Mouse (Mus musculus): ENCODE data around the gene Rrp12. TPM values are rescaled to one million over a fixed set of nuclear protein-coding genes. Genes with fewer than 3 reads are reported as not detected.

Gene Rrp12
- polyA plus RNA-seq, 1 experiment from 2014 or later: 19.6 TPM

GRCm38 (mm10) chr19:41913774-41914591 is 18.0 kb upstream of the Rrp12 start:
- H3K27ac ChIP-seq: no peak overlapping the region
- no peak for ATAC-seq (ENCODE audit: low FRiP score, low read depth)
- H3K27me3 ChIP-seq (replicated peaks): no peaks in the 10 kb centered on the region
- H3K36me3 ChIP-seq: peaks cover 24% of the 10 kb centered on the region
- peak overlapping the region; percentile 88 for H3K4me3 ChIP-seq
- 51% methylated on average over 6 of the region's 6 CpGs for WGBS
- no peaks in the 10 kb centered on the region for H3K9me3 ChIP-seq
- peak overlapping the region; percentile 68 for H3K4me2 ChIP-seq (replicated peaks)
- H3K4me1 ChIP-seq: peaks cover 18% of the 10 kb centered on the region
- peak overlapping the region; percentile 86 for H3K9ac ChIP-seq

DNA sequence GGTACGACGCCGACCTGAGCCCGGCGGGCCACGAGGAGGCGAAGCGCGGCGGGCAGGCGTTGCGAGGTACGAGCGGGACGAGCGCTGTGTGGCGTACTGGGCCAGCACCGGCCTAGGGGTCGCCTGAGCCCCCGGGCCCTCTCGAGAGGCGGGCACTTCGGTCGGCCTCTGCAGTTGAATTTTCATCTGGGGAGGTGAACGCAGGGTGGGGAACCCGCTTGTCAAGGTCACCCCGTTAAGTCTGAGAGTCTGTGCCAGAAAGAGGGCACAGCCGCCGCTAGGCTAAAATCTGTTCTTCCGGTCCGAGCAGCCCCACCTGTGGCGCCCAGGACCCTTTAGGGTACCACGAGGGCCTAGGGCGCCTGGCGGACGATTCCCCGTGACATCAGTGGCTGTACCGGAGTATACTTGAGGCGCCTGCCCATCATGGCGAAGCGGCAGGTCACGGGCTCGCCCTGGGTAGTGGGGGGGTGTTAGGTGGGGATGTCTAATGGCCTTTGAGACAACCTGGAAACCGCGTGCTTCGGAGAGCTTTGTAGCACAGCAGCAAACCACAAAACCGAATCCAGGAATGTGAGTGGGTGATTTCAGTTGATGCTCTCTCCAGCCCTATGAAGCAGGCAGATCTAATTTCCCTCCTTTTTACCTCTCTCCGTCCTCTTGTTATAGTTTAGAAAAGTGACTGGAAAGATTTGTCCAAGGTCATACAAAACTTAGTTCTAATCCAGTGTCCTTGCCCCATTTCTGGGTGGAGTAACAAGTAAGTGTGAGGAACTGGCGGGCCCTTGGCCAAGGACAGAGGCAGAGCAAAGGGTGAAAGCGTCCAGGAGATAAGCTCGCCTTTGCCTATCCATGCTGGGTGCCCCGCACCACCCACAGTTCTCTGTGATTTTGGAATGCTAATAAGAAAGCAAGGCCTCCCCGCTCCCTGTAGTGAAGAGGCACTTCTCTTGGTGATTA is 16.4 kb upstream of the Rrp12 start:
- peak overlapping the region; percentile 86 for H3K9ac ChIP-seq
- WGBS: under 1% methylated on average over 53 of the region's 53 CpGs
- H3K27ac ChIP-seq: peak overlapping the region; percentile 59; the same call in 1 of the 2 replicates
- peaks cover 18% of the 10 kb centered on the region for H3K4me1 ChIP-seq
- no peaks in the 10 kb centered on the region for H3K27me3 ChIP-seq (replicated peaks)
- ATAC-seq (ENCODE audit: low FRiP score, low read depth): peak; percentile 78
- H3K9me3 ChIP-seq: no peaks in the 10 kb centered on the region
- peaks cover 18% of the 10 kb centered on the region for H3K36me3 ChIP-seq
- peak overlapping the region; percentile 68 for H3K4me2 ChIP-seq (replicated peaks)
- peak overlapping the region; percentile 88 for H3K4me3 ChIP-seq

GRCm38 (mm10) chr19:41911178-41912073 is 15.5 kb upstream of the Rrp12 start, which contains the start of gene Pgam1:
Gene Pgam1 (plus strand): TSS chr19:41911923.
- peak within 1 kb of the TSS; percentile 68 for H3K4me2 ChIP-seq (replicated peaks)
- 6% methylated on average over 54 of the region's 54 CpGs for WGBS
- H3K9me3 ChIP-seq: no peaks in the 10 kb centered on the region
- peak within 1 kb of the TSS; percentile 86 for H3K9ac ChIP-seq
- H3K36me3 ChIP-seq: peaks cover 8% of the 10 kb centered on the region
- no peaks in the 10 kb centered on the region for H3K27me3 ChIP-seq (replicated peaks)
- peaks cover 18% of the 10 kb centered on the region for H3K4me1 ChIP-seq
- H3K4me3 ChIP-seq: peak within 1 kb of the TSS; percentile 88
- peak within 1 kb of the TSS; percentile 59 for H3K27ac ChIP-seq
- ATAC-seq (ENCODE audit: low FRiP score, low read depth): peak; percentile 93

- Histone ChIP-seq H3K9me3 (no peaks in the 10 kb centered on the region), H3K27ac (no peak overlapping the region), H3K36me3 (no peaks in the 10 kb centered on the region), H3K4me3 (no peak overlapping the region), H3K27me3 (replicated peaks) (no peaks in the 10 kb centered on the region), H3K4me2 (replicated peaks) (no peak overlapping the region), H3K9ac (no peak overlapping the region), H3K4me1 (peaks cover 18% of the 10 kb centered on the region)
- WGBS: over 99% methylated on average over 2 of the region's 2 CpGs
- ATAC-seq (ENCODE audit: low FRiP score, low read depth): no peak
Observed at GRCm38 (mm10) chr19:41910396-41910795, 14.4 kb upstream of the Rrp12 start.

- WGBS: 88% methylated on average over 3 of the region's 3 CpGs
- ATAC-seq (ENCODE audit: low FRiP score, low read depth): no peak
Observed at GRCm38 (mm10) chr19:41908736-41909135, 12.8 kb upstream of the Rrp12 start.

GRCm38 (mm10) chr19:41907079-41907760 is 11.2 kb upstream of the Rrp12 start:
- no peak overlapping the region for H3K9ac ChIP-seq
- H3K4me3 ChIP-seq: no peak overlapping the region
- H3K36me3 ChIP-seq: no peaks in the 10 kb centered on the region
- H3K9me3 ChIP-seq: no peaks in the 10 kb centered on the region
- no peaks in the 10 kb centered on the region for H3K27me3 ChIP-seq (replicated peaks)
- H3K27ac ChIP-seq: no peak overlapping the region
- no peak overlapping the region for H3K4me2 ChIP-seq (replicated peaks)
- ATAC-seq (ENCODE audit: low FRiP score, low read depth): no peak
- WGBS: 64% methylated on average over 8 of the region's 8 CpGs
- no peaks in the 10 kb centered on the region for H3K4me1 ChIP-seq

More at GRCm38 (mm10) chr19:41908736-41909135, 12.8 kb upstream of the Rrp12 start:
- H3K4me2 ChIP-seq (replicated peaks): no peak overlapping the region
- H3K4me1 ChIP-seq: peaks cover 12% of the 10 kb centered on the region
- H3K4me3 ChIP-seq: no peak overlapping the region
- no peaks in the 10 kb centered on the region for H3K9me3 ChIP-seq
- H3K27me3 ChIP-seq (replicated peaks): no peaks in the 10 kb centered on the region
- no peak overlapping the region for H3K27ac ChIP-seq
- H3K9ac ChIP-seq: no peak overlapping the region
- H3K36me3 ChIP-seq: no peaks in the 10 kb centered on the region

DNA sequence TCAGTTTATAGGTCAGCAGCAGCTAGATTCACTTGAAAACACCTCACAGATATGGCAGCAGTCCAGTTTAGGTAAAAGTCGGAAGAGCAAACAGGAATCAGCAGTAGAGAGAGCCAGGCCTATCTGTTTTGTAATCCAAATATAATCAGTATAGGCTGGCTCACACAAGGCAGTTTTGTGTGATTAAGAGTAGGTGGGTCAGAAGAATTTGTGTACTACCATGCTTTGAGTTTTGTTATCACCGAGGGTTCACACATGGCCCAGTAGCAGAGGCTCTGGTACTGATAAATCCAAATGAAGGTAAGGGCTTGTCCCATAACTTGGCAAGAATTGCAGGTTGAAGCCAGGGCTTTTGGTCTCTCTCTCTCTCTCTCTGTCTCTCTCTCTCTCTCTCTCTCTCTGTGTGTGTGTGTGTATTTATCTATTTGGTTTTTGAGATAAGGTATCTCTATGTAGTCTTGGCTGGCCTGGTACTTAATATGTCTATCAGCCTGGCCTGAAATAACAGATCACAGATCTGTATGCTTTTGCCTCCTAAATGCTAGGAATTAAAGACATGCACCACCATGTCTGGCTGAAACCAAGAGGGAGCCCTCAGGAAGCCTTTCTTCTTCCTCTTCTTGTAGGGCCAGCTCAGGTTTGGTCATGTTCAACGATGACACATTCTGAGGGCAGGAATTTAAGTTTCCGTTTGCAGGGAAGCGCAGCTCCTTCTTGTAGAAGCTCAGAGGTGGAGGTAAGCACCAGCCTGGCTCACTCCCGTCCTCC is 10.5 kb upstream of the Rrp12 start:
- Histone ChIP-seq H3K9me3 (no peaks in the 10 kb centered on the region), H3K9ac (no peak overlapping the region), H3K27me3 (replicated peaks) (no peaks in the 10 kb centered on the region), H3K36me3 (no peaks in the 10 kb centered on the region), H3K27ac (no peak overlapping the region), H3K4me3 (no peak overlapping the region), H3K4me2 (replicated peaks) (no peak overlapping the region), H3K4me1 (no peaks in the 10 kb centered on the region)
- no peak for ATAC-seq (ENCODE audit: low FRiP score, low read depth)
- 72% methylated on average over 6 of the region's 6 CpGs for WGBS

- no peaks in the 10 kb centered on the region for H3K27me3 ChIP-seq (replicated peaks)
- WGBS: 91% methylated on average over 2 of the region's 2 CpGs
- H3K4me3 ChIP-seq: no peak overlapping the region
- H3K9me3 ChIP-seq: no peaks in the 10 kb centered on the region
- H3K4me2 ChIP-seq (replicated peaks): no peak overlapping the region
- no peak for ATAC-seq (ENCODE audit: low FRiP score, low read depth)
- H3K9ac ChIP-seq: no peak overlapping the region
- H3K4me1 ChIP-seq: no peaks in the 10 kb centered on the region
- H3K27ac ChIP-seq: no peak overlapping the region
- H3K36me3 ChIP-seq: no peaks in the 10 kb centered on the region
Observed at GRCm38 (mm10) chr19:41905246-41905645, 9.3 kb upstream of the Rrp12 start.

GRCm38 (mm10) chr19:41902848-41903593 is 7.0 kb upstream of the Rrp12 start:
- Histone ChIP-seq H3K4me1 (no peaks in the 10 kb centered on the region), H3K9ac (no peak overlapping the region), H3K4me2 (replicated peaks) (no peak overlapping the region), H3K36me3 (no peaks in the 10 kb centered on the region), H3K27me3 (replicated peaks) (no peaks in the 10 kb centered on the region), H3K27ac (no peak overlapping the region), H3K4me3 (no peak overlapping the region), H3K9me3 (no peaks in the 10 kb centered on the region)
- ATAC-seq (ENCODE audit: low FRiP score, low read depth): no peak
- WGBS: 93% methylated on average over 10 of the region's 10 CpGs

DNA sequence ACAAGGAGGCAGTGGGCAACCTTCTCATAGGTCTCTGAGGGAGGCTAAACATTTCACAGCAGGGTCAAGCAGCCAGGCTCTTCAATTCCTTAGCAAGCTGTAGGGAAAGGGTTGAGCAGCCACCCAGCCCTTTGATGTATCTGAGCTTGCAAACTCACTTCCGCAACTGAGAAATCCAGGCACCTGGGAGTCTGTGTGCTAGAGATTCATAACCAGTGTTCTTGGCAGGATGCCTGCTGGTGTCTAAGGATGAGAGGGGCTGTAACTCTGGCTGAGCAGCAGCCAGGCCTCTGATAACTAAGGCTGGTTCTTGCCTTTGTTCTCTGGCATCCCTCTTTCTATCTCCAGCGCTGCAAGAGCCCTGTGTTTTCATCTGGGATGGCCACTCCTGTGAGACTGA is 5.7 kb upstream of the Rrp12 start:
- no peak overlapping the region for H3K9ac ChIP-seq
- H3K4me1 ChIP-seq: no peaks in the 10 kb centered on the region
- H3K9me3 ChIP-seq: no peaks in the 10 kb centered on the region
- no peak overlapping the region for H3K4me3 ChIP-seq
- ATAC-seq (ENCODE audit: low FRiP score, low read depth): no peak
- no peaks in the 10 kb centered on the region for H3K27me3 ChIP-seq (replicated peaks)
- H3K36me3 ChIP-seq: no peaks in the 10 kb centered on the region
- 50% methylated on average over 2 of the region's 2 CpGs for WGBS
- H3K4me2 ChIP-seq (replicated peaks): no peak overlapping the region
- no peak overlapping the region for H3K27ac ChIP-seq

All from neural tube, embryonic 12.5 days (tissue).